Mouse (Mus musculus): ENCODE data around the gene Smarca1.

Gene Smarca1

DNA sequence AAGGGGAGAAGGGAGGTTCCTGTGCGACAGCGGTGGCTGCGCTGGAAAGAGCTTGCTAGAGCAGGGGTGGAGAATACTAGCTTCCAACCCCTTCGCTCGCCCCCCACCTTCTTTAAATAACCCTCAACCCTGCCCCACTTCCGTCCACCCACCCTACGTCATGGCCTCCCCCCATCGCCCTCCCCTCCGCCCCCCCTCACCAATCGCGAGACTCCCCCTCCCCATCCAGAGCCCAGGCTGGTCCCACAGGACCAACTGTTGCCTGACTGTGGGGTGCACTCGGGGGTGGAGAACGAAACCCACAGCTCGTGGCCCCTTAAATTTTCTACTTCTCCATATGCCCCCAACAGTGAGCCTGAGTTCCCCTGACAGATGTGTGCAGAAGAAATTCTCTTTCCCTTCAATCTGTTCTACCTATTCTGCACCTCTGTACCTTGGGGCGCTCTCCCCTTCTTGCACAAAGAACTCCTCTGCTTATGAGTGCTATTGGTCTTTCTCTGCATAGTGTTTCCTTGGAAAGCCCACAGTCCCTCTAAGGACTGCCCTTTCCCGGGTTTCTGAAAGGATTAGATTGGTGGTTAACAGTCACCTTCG, at the start of gene Smarca1:
Gene Smarca1 (minus strand): TSS at position 544 of the 594 bp plus-strand sequence.
- no peak for DNase-seq (ENCODE audit: low read depth)

DNA sequence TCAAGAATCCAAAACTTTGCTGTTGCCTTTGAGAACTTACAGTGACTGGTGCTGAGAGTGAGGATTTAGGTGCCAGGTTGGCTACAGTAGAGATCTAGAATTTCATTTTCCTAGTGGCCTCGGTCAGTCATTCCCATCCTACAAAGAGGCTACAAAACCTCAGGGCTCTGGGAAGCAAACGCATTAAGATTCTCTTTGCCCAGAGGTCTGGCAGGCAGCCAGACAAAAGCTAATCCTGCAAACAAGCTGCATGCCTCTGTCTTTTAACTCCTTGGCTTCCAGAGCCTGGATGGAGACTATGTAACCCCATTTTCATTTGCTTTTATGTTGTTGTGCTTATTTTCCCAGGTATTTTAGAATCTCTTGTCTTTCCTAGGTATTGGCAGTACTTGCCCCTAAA, 45.0 kb upstream of the Smarca1 start:
- DNase-seq (ENCODE audit: low read depth), result no peak

DNA sequence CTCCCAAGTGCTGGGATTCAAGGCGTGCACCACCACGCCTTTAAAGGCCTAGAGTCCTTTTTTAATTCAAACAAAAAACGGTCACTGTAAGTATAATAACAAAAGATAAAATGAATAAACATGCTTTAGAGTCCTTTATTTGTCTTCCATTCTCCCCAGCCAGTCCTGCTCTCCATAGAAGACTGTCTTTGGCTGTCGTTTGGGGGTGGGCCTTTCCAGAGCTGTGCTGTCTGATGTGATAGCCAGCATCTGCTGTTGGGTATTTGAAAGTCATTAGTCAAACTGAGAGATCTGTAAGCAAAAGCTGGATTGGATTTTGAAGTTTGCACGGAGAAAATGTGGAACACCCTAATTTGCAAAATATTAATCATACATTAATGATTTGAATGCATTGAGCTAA, 44.1 kb upstream of the Smarca1 start:
- no peak for DNase-seq (ENCODE audit: low read depth)

DNA sequence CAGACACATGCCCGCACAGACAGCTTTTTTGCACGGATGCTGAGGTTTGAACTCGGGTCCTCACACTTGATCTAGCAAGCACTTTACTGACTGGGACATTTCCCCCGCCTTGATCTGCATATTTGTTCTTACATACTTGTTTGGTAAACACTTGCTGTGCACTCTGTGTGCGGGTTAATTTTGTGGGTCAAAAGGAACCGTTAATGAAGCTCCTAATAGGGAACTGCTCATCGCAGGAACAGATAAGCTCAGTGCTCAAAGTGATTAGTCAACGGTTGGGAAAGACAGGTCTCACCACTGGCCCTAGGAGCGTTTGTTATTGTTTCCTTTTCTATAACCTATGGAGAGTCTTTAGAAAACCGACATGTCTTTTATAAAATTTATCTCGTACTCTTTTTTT, 41.6 kb upstream of the Smarca1 start:
- DNase-seq (ENCODE audit: low read depth), result no peak

DNA sequence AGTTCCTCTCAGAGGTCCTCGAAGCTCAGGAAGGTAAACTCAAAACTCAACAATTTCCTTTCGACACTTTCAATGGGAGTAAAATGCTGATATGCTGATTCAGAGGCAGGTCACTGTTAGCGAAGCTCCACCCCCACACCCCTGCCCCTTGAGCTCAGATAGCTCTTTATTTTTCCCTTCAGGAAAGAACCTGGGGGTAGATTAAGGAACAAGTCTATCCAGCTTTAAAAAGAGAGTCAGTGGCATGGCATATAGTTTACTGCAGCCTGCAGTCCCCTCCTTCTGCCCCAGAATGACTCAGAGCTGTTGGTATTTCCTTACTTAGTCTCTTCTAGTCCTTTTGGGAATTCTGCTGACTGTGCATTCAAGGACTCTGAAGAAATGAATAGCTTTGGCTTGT, 37.7 kb upstream of the Smarca1 start:
- DNase-seq (ENCODE audit: low read depth), result no peak

DNA sequence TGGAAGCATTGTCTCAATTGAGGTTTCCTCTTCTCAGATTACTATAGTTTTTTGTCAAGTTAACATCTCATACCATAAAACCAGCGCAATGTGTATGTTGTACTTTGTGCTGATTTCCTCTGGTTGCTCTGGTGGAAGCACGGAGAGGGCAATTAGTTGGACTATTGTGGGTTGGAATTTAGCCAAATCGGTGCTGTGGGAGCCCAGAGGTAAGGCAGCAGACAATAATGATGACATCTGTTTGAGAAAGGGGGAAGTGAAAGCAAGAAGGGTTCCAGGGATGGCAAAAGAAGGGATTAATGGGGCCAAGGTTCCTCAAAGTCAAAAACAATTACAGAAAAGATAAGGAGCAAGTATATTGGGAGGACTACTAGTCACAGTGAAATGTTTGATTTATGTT, 35.2 kb upstream of the Smarca1 start:
- no peak for DNase-seq (ENCODE audit: low read depth)

DNA sequence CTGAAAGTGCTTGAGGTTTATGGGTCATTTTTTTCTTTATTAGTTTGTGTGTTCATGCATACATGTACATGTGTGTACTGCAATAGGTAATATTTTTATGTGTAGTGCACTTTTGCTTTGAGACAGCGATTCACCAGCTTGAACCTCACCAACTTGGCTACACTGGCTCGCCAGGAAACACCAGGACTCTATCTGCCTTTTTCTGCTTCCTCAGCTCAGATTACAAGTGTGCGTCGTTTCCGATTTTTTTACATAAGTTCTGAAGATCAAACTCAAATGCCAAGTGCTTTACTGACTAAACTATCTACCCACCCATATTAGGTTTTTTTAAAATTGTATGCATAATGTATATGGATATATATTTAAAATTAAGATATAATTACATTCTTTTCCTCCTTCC, 27.8 kb upstream of the Smarca1 start:
- no peak for DNase-seq (ENCODE audit: low read depth)

DNA sequence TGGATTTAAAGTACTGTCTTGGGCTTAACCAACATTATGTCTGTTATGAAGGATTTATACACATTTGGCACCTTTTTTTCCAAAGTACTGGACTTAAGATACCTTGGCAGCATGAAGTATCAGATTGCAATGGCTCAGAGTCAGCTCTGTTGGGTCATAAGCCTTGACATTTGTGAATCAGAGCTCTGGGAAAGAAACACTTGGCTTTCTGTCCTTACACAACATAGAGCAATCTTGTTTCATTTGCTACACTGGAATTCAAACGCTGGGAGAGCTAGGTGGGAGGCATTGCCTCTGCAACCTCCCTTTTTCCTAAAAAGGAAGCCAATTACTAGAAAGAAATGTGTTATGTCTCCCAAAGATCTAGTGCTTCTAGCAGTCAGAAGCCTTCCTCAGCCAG, 24.1 kb upstream of the Smarca1 start:
- no peak for DNase-seq (ENCODE audit: low read depth)

DNA sequence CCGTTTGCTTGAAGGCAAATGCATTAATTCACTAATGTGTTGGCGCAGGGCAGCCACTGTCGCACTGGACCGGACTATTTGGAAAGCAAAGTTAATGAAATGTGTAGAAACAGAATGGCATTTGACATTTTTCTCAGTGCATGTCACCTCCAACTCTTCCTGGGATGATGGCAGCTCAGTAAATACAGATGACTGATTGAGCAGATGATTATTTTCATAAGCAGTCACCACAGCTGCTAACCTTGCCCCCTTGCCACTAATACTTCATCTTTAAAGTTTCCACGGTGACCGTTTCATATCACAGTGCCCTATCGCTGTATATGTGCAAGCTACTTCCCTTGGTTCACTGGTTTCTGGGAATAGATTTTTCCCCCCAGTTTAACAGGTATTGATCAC, 20.8 kb upstream of the Smarca1 start:
- no peak for DNase-seq (ENCODE audit: low read depth)

DNA sequence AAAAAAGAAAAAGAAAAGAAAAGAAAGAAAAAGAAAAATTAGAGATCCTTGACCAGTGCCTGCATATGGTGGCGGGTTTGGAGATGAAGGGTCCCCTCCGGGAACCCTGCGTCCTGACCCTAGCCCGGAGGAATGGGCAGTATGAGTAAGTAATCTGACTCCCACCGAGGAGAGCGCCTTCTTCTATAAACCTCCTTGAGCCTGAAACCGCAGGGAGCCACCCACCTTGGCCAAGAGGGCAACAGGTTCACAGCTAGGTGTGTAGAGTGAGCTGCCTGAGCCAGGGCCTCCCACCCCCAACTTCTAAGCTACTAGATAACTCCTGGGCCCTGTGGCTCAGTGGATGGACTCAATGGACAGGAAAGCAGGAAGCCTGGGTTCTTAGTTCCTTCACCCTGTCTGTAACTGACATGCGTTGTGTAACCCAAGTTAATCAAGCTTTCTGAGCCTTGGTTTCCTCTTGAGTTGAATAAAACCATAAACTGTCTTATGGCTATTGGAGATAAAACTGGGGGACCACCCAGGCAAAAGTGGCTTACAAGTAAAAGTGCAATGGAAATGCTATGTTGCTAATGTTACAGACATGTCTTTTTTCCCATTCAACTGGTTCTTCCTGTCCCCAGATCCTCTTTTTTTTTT, 20.2 kb upstream of the Smarca1 start:
- peak; percentile 13 for DNase-seq (ENCODE audit: low read depth)

DNA sequence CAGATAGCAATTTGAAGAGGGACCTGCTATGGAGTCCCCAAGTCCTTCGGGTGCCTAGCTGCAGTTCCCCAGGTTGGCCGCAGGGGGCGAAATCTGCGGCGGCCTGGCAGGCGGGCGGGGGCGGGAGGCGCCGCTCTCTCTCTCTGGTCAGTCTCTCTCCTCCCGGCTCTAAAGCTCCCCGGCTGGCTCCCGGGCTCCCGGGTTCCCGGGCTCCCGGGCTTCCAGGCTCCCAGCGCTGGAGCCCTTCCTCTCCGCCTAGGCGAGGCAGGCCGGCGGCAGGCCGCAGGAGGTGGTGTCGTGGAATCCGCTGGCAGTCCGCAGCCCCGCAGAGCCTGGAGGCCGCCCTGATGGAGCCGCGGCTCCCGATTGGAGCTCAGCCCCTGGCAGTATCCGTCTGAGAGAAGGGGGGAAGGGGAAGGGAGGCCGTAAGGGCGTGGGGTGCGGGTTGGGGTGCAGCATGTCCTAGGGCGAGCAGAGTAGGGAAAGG, 19.6 kb upstream of the Smarca1 start, which contains the start of gene Ocrl:
Gene Ocrl (plus strand): TSS at position 82 of the 487 bp plus-strand sequence.
- peak; percentile 44 for DNase-seq (ENCODE audit: low read depth)

DNA sequence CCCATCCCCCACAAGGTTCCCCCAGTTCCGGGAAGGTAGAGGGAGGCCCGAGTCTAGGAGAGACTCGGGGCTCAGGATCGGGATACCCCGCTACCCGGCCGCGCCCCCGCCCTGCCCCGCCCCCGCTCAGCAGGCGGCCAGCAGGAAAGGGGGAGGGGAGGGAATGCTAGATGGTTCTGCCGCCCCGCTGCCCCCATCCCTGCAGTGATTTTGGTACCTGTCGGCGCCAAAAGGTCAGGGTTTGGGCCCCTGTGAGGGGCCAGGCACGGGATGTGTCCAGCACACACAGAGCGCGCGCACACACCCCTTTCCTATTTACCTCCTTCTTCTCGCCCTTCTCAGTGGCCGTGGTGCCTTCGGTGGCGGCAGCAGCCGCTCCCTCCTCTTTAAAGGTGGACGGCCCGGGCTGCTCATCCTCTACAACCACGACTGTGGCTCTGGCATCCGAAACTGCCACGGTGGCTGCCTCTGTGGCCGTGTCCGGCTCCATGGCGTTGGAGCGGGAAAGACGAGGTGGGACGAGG, 805 bp downstream of the Smarca1 start:
- DNase-seq (ENCODE audit: low read depth), result no peak

DNA sequence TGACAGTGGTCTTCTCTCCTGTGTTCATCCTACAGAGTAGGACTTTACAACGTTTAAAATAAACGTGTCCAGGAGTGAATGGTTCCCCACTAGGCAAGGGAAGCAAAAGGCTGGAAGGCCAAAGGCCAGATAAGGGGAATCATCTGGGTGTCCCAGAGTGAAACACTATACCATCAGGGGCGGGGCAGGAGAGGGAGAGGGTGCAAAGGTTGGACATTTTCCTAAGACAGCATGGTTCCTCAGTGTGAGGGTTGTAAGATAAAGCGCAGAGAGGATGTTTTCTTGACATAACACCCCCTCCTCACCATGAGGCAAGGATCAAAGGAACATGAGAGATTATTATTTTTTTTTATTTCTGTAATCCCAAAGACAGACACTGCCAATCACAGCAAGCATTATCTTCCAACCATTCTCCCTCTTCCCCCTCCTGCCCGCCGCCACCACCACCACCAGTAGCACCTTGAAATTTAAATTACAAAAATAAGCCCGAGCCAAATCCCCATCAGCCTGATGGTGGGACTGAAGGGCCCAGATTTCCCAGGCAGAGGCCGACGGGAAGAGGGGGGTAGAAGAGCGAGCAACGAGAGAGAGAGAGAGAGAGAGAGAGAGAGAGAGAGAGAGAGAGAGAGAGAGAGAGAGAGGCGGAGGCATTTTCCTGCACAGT, 1.4 kb downstream of the Smarca1 start:
- no peak for DNase-seq (ENCODE audit: low read depth)

DNA sequence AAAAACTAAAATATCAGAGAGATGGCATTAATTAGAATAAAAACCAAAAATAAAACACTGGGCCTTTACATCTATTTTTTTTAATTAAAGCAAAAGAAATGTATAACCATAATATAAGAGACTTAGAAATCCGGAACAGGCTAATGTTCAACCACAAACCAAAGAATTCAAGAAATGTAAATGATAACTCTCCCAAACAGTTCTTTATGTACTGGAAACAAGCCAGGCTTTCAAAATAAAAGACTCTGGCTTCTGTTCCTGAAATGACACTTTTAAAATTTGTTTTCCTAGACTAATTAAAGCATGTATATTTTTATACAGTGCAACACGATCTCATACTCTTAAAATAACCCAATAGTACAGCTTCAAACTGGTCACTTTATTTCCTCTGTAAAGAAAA, 5.4 kb downstream of the Smarca1 start:
- no peak for DNase-seq (ENCODE audit: low read depth)

DNA sequence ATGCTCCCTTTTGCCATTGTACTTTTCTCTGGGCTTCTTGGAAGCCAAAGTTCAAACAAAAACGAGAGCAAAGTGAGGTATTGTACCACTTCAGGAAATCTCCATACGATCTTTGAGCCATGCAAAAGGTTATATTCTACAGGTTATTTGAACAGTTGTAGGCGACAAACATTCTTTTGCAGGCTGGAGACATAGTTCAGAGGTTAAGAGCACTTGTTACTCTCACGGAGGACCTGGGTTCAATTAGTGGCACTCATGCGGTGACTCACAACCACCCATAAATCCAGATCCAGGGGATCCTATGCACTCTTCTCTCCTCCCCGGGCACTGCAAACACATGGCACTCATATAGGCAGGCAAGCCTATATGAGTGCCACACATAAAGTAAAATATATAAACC, 10.0 kb downstream of the Smarca1 start:
- DNase-seq (ENCODE audit: low read depth), result no peak

DNA sequence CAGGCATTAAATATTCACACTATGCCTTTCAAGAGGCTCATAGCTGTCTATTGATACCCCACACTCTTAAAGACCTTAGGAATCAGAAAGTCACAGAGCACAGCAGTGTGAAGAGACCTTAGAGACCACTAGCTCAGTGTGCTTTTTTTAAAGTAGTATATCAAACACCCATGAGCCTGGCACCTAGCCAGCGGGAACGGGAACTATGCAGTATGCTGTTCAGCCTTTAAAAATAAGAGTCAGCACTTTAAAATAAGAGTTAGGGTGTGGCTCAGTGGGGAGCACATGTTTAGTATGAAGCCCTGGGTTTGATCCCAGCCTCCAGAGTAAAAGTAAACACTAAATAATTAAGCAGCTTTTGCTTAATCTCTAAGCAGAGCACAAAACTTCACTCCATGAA, 12.7 kb downstream of the Smarca1 start:
- DNase-seq (ENCODE audit: low read depth), result no peak

DNA sequence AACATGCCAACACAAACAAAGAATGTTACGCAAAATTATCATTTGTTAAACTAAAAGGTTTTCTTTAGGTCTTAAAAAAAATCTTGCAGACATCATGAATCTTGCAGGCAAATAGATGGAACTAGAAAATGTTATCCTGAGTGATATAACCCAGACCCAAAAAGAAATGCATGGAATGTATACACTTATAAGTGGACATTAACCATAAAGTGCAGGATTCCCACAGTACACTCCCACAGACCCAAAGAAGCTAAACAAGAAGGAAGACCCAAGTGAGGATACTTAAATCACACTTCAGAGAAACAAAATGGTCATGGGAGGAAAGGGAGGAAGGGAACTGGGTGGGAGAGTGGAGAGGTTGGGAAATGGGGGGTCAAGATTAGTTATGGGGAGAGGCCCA, 34.2 kb downstream of the Smarca1 start:
- no peak for DNase-seq (ENCODE audit: low read depth)

DNA sequence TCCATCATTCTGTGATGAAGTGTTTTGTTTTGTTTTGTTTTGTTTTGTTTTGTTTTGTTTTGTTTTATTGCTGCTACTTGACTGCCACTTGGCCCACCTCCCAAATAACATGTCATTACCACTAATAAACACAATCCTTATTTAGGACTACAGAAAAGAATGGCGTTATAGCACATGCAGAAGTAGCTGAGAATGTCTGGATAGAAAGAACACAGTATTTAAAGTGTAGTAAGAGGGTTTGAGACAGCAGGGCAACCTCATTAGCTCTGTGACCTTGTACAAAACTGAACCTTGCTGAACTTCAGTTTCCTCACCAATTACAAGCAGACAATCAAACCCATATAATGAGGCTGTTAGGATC, 57.0 kb downstream of the Smarca1 start:
- DNase-seq (ENCODE audit: low read depth), result no peak

DNA sequence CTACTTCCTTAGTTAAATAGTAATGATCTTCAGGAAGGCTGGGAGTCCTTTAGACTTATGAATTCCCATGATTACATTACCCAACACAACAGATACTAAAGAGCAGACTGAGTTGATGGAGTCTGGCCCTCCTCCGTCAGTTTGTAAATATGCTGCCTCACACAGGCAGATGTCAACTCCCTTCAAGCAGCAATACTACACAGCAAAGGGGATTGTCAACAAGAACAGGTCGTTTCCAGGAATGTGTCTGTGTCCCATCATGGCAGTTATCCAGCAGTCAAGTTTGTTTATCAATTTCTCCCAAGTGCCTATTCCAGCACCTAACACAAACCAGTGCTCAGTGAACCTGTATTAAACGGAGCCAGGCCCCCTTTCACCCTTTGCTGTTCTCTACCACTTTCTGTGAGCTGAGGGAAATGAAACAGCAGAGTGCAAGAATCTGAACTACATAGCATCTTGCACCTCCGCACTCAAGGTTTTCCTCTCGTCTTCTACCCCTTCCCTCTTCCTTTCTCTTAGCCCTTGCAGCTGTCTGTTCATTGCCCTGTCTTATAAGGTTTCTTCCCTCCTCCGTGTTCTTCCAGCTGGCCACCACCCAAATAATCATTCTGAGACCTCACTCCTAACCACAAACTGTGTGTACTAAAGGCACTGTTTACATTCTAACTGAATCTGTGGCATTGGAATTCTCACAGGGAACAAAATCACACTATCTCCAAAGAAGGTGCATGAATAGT, 57.5 kb downstream of the Smarca1 start:
- no peak for DNase-seq (ENCODE audit: low read depth)

DNA sequence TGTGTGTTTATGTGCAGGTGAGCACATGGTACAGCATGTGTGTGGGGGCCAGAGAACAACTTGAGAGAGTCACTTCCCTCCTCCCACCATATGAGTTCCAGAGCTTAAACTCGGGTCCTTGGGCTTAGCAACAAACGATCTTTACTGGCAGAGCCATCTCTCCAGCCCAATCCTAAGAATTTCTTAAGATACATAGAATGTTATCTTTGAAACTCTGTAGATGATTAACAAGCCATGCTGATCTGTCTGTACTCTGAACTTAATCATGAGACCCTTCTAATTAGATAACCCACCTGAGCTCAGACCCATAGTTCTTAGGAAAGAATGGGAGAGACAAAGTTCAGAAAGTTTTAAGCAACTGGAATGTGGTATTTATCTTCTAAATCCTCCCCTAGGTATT, 59.3 kb downstream of the Smarca1 start:
- no peak for DNase-seq (ENCODE audit: low read depth)

DNA sequence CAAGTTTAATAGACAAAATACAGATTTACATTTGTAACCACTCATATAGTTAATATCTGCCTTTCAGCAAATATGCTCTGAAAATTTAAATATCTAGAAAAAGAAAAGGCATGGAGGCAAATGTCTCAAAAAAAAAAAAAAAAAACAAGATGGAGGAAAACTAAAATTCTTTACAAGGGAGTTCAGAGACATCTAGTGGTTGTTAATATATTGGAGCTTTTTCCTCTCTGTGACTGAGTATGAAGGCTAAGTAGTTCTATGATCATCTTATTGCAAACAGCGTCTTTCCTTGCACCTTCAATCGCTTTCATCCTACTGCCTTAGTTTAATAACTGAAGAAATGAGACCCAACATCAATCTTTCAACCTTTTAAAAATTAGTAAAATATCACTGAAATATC, 72.2 kb downstream of the Smarca1 start:
- DNase-seq (ENCODE audit: low read depth), result no peak

DNA sequence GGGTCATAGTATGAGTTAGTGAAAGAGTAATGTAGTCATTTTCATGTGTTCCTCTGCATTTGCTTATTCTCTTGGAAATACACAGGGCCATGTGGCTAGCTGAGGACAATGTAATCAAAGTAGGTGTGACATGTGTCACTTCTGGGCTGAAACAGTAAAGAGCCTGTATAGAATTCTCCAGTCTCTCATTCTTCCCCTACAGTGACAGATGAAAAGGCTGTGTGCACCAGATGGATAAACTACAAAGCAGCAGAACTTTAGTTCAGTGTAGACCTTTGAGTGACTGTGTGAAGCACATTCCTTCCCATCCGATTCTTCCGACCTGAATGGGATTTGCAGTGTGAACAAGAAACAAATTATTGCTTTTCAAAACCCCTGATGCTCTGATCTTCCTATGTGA, 84.1 kb downstream of the Smarca1 start:
- no peak for DNase-seq (ENCODE audit: low read depth)

DNA sequence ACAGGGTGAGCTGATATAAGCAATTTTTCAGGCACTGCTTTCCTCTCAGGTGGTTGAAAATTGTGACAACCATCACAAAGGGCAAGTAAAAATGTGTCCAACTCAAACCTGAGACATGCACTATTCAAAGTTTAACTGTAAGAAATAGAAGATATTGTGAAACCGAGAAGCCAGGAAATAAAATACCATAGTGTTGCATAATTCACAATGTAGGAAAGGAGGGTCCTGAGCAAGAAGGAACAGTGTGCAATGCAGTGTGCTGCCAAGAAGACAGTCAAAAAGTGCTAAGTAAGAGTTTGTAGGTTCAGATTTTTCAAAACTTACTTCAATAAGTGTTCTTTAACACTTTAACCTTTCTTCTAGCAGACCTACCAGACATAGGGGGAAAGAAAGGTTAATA, 128.3 kb downstream of the Smarca1 start:
- DNase-seq (ENCODE audit: low read depth), result no peak

Data from c-Kit-positive CD71-positive TER-119-negative erythroid progenitor cells, embryonic 14.5 days (primary cell).